Mouse (Mus musculus): ENCODE data around the gene Spred2.

DNA sequence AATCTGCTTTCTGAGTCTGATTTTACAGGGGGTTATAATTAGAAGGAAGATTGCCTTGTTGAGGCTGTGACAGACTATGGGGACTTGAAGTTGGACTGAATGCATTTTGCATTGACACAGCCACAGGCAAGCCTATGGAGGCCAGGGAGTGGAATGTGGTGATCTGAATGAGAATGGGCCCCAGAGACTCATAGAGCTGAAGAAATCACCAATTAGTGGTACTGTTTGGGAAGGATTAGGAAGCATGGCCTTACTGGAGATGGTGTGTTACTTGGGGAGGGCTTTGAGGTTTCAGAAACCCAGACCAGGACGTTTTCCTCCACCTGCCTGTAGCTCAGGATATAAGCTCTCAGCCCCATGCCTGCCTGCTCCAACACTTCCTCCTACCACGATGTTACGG, 135.6 kb downstream of the Spred2 start:
- TF ChIP-seq CTCF (IDR thresholded peaks at IDR 0.05; ENCODE audit: insufficient read depth, low read depth, low read length) = no peak
- no peak for TF ChIP-seq POLR2A (IDR thresholded peaks at IDR 0.05; ENCODE audit: insufficient read depth, low read depth, low read length)
